Mouse (Mus musculus) heart, postnatal 4 days (tissue): ENCODE data around the gene Il13ra1. TPM values are rescaled to one million over a fixed set of nuclear protein-coding genes. Genes with fewer than 3 reads are reported as not detected.
A peak's percentile ranks its signal among the peaks of the same experiment; 100 is the strongest.

ENCODE experiments used
- DNase-seq: peaks from one replicate; pipeline ENCODE4 v3.0.0; 2021
- total RNA-seq, 2 experiments: library from RNA; stranded (reverse); gene quantifications; 2 replicates each; pipeline ENCODE4 v1.2.3; 2021

Gene Il13ra1
- total RNA-seq, 2 experiments from 2014 or later: 36.5 to 42.3 TPM

- DNase-seq: peak; percentile 21
Measured at GRCm38 (mm10) chrX:36195736-36196525, 84.0 kb downstream of the Il13ra1 start, which contains the start of gene Zcchc12. Zcchc12 (plus strand) TSS chrX:36195904.

- no peak for DNase-seq
Measured at GRCm38 (mm10) chrX:36209554-36209953, 97.6 kb downstream of the Il13ra1 start.

- no peak for DNase-seq
Measured at GRCm38 (mm10) chrX:36211216-36211615, 99.3 kb downstream of the Il13ra1 start.

Other genes with a start within 250 kb of the Il13ra1 start
- 10 to 100 TPM; 10.6 to 10.7 TPM for gene Dock11, start 223.3 kb upstream of the Il13ra1 start, total RNA-seq
- 1 to 10 TPM in 1 of 2 experiments, under 1 TPM in 1; 0.81 to 1.3 TPM for gene Zcchc12, start 83.8 kb downstream of the Il13ra1 start, total RNA-seq
- 1 to 10 TPM; 2.5 to 3.0 TPM for gene Lonrf3, start 216.2 kb downstream of the Il13ra1 start, total RNA-seq